Mouse (Mus musculus) B cell, adult (primary cell): Measurements from ENCODE around the gene Zeb2. TPM values are rescaled to one million over a fixed set of nuclear protein-coding genes. Genes with fewer than 3 reads are reported as not detected.

Source experiments
- total RNA-seq: library from RNA; stranded (reverse); gene quantifications from 4 replicates; pipeline ENCODE4 v1.2.4, GENCODE M21; 2023; ENCODE audit not compliant: inconsistent age

The Zeb2 gene
- 79.0 to 93.6 TPM (median 86.0 TPM) in 4 replicates for total RNA-seq

DNA sequence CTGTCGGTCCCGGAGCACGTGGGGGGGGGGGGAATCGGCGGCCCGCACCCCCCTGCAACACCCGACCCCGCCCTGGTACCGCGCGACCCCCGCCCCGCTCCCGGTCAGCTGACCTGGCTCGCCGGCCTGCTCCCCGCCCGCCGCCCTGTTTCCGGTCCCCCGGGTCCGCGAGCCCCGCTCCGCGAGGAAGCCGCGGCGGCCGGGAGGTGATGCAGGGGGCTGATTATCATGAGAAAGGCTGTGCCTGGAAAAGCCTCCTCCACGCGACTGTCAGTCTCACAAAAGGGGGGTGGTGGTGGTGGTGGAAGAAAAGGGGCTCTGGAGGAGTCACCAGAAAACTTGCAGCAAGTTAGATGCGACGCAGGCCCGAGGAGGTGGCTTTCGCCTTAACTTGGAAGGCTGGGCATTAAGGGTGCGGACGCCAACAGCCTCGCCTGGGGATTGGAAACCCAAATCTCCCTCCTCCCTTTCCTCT is at the start of gene Zeb2:
Gene Zeb2 (minus strand): TSS at position 309 of the 475 bp plus-strand sequence.

Other genes starting within 250 kb of the Zeb2 start
- gene Gtdc1, start 189.7 kb downstream of the Zeb2 start, total RNA-seq, result 32.6 to 41.3 TPM (median 39.1 TPM) in 4 replicates